Mouse (Mus musculus) heart, embryonic 12.5 days (tissue): ENCODE results near the gene Tenm4. TPM values are rescaled to one million over a fixed set of nuclear protein-coding genes. Genes with fewer than 3 reads are reported as not detected.

Experiments used
- ATAC-seq: fragments of 200-750 bp; cut with Nextera tagmentation; 2 replicates; pipeline ENCODE4 v1.8.0; 2017; ENCODE audit warnings: moderate TSS enrichment, moderate library complexity; ENCODE audit not compliant: insufficient number of reproducible peaks, low FRiP score
- H3K27ac ChIP-seq: fragments of 300-500 bp; sonication (generic); 2 replicates; pipeline ENCODE4 v1.5.1; 2016; ENCODE audit warnings: mild to moderate bottlenecking, moderate library complexity; ENCODE audit not compliant: poor library complexity, severe bottlenecking
- H3K27me3 ChIP-seq: fragments of 300-500 bp; sonication (generic); replicated peaks from 2 replicates; pipeline ENCODE4 v1.6.1; 2016; ENCODE audit warnings: mild to moderate bottlenecking, moderate library complexity
- H3K36me3 ChIP-seq: fragments of 300-500 bp; sonication (generic); 2 replicates; pipeline ENCODE4 v1.6.1; 2016; ENCODE audit warnings: mild to moderate bottlenecking, moderate library complexity
- H3K4me1 ChIP-seq: fragments of 300-500 bp; sonication (generic); replicated peaks from 2 replicates; pipeline ENCODE4 v1.6.1; 2016; ENCODE audit warnings: mild to moderate bottlenecking
- H3K4me2 ChIP-seq: fragments of 300-500 bp; sonication (generic); 2 replicates; pipeline ENCODE4 v1.6.1; 2016; ENCODE audit warnings: mild to moderate bottlenecking, moderate library complexity
- H3K4me3 ChIP-seq: fragments of 300-500 bp; sonication (generic); 2 replicates; pipeline ENCODE4 v1.5.1; 2016; ENCODE audit warnings: mild to moderate bottlenecking
- H3K9ac ChIP-seq: fragments of 300-500 bp; sonication (generic); 2 replicates; pipeline ENCODE4 v1.6.1; 2016; ENCODE audit warnings: mild to moderate bottlenecking, moderate library complexity
- H3K9me3 ChIP-seq: fragments of 300-500 bp; sonication (generic); replicated peaks from 2 replicates; pipeline ENCODE4 v1.6.1; 2016; ENCODE audit warnings: mild to moderate bottlenecking, moderate library complexity
- WGBS: fragments of 180-500 bp; shearing (Covaris S2); methylation state at CpG from one replicate; pipeline ENCODE4 v1.1.7; 2016; 5-methylcytosine and 5-hydroxymethylcytosine counted together
- microRNA counts: library from miRNA; unstranded; fragments of <30 nt; microRNA quantifications from one replicate; lab custom pipeline; 2017
- microRNA-seq: library from miRNA; unstranded; fragments of <30 nt; microRNA quantifications from one replicate; pipeline ENCODE4, GENCODE M21; 2017
- polyA plus RNA-seq: library from polyadenylated mRNA; unstranded; fragments of >200 nt; fragmentation: Nextera tagmentation; extraction: Ambion mirVana; gene quantifications from 2 replicates; pipeline ENCODE4 v1.2.1, GENCODE M21; 2016

Gene Tenm4
- polyA plus RNA-seq, 1 experiment from 2014 or later = 10.2 TPM

GRCm38 (mm10) chr7:96959168-96959567 is 788.1 kb downstream of the Tenm4 start:
- H3K36me3 ChIP-seq = peaks cover 41% of the 10 kb centered on the region
- ATAC-seq = no peak
- 80% methylated on average over 5 of the region's 5 CpGs for WGBS

More at GRCm38 (mm10) chr7:96959168-96959567, 788.1 kb downstream of the Tenm4 start:
- H3K4me1 ChIP-seq = no peaks in the 10 kb centered on the region
- no peaks in the 10 kb centered on the region for H3K9me3 ChIP-seq
- H3K9ac ChIP-seq = no peak overlapping the region
- H3K27ac ChIP-seq = no peak overlapping the region
- H3K4me2 ChIP-seq = no peak overlapping the region
- H3K27me3 ChIP-seq = no peaks in the 10 kb centered on the region
- no peak overlapping the region for H3K4me3 ChIP-seq

MicroRNAs within 50 kb of the gene (microRNA counts, 519-probe panel; counts per million panel counts)
- microRNA mmu-miR-708 (lab: Ali Mortazavi, UCI) = not detected

Small RNA genes within 50 kb of the gene (microRNA-seq; reads per million reads assigned to microRNA genes)
- gene Mir6394 = not detected
- 473 reads per million, percentile 72 among the genes with 10 or more reads in this experiment for gene Mir708
